Mouse (Mus musculus): Measurements from ENCODE around the gene Gpr152. TPM values are rescaled to one million over a fixed set of nuclear protein-coding genes. Genes with fewer than 3 reads are reported as not detected.

Gpr152 gene
- polyA plus RNA-seq, 1 experiment: not detected

DNA sequence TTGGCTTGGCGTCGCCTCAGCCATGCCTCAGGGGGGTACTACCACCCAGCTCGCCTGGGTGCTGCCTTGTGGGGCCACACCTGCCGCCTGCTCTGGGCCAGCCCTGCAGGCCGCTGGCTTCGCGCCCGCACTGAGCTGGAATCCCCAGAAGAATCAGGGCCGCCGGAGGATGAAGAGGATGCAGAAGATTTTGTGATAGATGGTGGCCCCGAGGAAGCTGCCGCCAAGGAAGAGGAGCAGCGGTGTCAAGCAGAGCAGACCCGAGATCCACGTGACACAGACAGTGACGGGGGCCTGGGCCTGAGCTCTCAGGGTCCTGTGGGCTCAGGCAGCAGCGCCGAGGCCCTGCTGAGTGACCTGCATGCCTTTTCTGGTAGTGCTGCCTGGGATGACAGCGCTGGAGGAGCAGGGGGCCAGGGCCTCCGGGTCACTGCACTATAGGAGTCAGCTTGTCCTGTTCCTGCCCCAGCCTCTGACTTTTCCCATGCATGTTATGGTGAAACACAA lies 16.5 kb downstream of the Gpr152 start:
- H3K27ac ChIP-seq (ENCODE audit: insufficient read depth, low read length): no peak overlapping the region
- TF ChIP-seq CTCF (IDR thresholded peaks at IDR 0.05; ENCODE audit: low read depth, low read length) (no peak), POLR2A (IDR thresholded peaks at IDR 0.05; ENCODE audit: insufficient read depth, low read length) (no peak), EP300 (IDR thresholded peaks at IDR 0.05; ENCODE audit: insufficient read depth, low read depth, low read length) (no peak)
- peak overlapping the region; percentile 19 for H3K4me3 ChIP-seq (ENCODE audit: low read depth, low read length)
- no peaks in the 10 kb centered on the region for H3K27me3 ChIP-seq (ENCODE audit: control insufficient read depth, insufficient read depth, low read length, poor library complexity, severe bottlenecking)
- H3K4me1 ChIP-seq (ENCODE audit: control insufficient read depth, insufficient read depth, low read length): no peaks in the 10 kb centered on the region
- 0 out of 2 replicates have a peak overlapping the region, but pooled peaks have one; percentile 12 for H3K9ac ChIP-seq (ENCODE audit: low read depth, poor library complexity, severe bottlenecking)
- no peaks in the 10 kb centered on the region for H3K36me3 ChIP-seq (ENCODE audit: control insufficient read depth, insufficient read depth, low read length, poor library complexity, severe bottlenecking)
- no peaks in the 10 kb centered on the region for H3K9me3 ChIP-seq (replicated peaks; ENCODE audit: control insufficient read depth, insufficient read depth, low read length, poor library complexity, severe bottlenecking)

- H3K9me3 ChIP-seq (replicated peaks; ENCODE audit: control insufficient read depth, insufficient read depth, low read length, poor library complexity, severe bottlenecking): no peaks in the 10 kb centered on the region
- H3K4me1 ChIP-seq (ENCODE audit: control insufficient read depth, insufficient read depth, low read length): no peaks in the 10 kb centered on the region
- no peaks in the 10 kb centered on the region for H3K36me3 ChIP-seq (ENCODE audit: control insufficient read depth, insufficient read depth, low read length, poor library complexity, severe bottlenecking)
- H3K27me3 ChIP-seq (ENCODE audit: control insufficient read depth, insufficient read depth, low read length, poor library complexity, severe bottlenecking): no peaks in the 10 kb centered on the region
- no peak overlapping the region for H3K4me3 ChIP-seq (ENCODE audit: low read depth, low read length)
- TF ChIP-seq POLR2A (IDR thresholded peaks at IDR 0.05; ENCODE audit: insufficient read depth, low read length): no peak
- TF ChIP-seq CTCF (IDR thresholded peaks at IDR 0.05; ENCODE audit: low read depth, low read length): no peak
- no peak for TF ChIP-seq EP300 (IDR thresholded peaks at IDR 0.05; ENCODE audit: insufficient read depth, low read depth, low read length)
- no peak overlapping the region for H3K9ac ChIP-seq (ENCODE audit: low read depth, poor library complexity, severe bottlenecking)
- H3K27ac ChIP-seq (ENCODE audit: insufficient read depth, low read length): no peak overlapping the region
Measured at GRCm38 (mm10) chr19:4156771-4157170, 17.2 kb downstream of the Gpr152 start.

DNA sequence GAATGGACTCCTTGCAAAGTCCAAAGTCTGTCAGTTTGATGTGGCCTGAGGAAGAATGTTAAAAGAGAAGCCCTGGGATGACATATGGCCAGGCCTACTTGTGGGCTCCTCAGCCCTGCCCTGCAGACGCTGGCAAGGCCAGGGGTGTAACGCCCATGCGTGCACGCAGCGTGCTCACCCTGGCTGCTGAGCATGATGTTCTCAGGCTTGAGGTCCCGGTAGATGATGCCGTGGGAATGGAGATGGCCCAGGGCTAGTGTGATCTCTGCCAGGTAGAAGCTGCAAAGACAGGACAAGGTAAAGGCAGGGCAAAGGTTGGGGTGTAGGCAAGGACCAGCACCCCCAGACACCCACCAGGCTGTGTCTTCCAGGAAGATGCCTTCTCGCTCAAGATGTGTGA lies 19.5 kb downstream of the Gpr152 start:
- Histone ChIP-seq H3K4me3 (ENCODE audit: low read depth, low read length) (no peak overlapping the region), H3K36me3 (ENCODE audit: control insufficient read depth, insufficient read depth, low read length, poor library complexity, severe bottlenecking) (no peaks in the 10 kb centered on the region), H3K27ac (ENCODE audit: insufficient read depth, low read length) (no peak overlapping the region), H3K9ac (ENCODE audit: low read depth, poor library complexity, severe bottlenecking) (no peak overlapping the region), H3K4me1 (ENCODE audit: control insufficient read depth, insufficient read depth, low read length) (no peaks in the 10 kb centered on the region), H3K27me3 (ENCODE audit: control insufficient read depth, insufficient read depth, low read length, poor library complexity, severe bottlenecking) (no peaks in the 10 kb centered on the region), H3K9me3 (replicated peaks; ENCODE audit: control insufficient read depth, insufficient read depth, low read length, poor library complexity, severe bottlenecking) (no peaks in the 10 kb centered on the region)
- no peak for TF ChIP-seq CTCF (IDR thresholded peaks at IDR 0.05; ENCODE audit: low read depth, low read length)
- no peak for TF ChIP-seq POLR2A (IDR thresholded peaks at IDR 0.05; ENCODE audit: insufficient read depth, low read length)
- TF ChIP-seq EP300 (IDR thresholded peaks at IDR 0.05; ENCODE audit: insufficient read depth, low read depth, low read length): no peak

GRCm38 (mm10) chr19:4162646-4163542 lies 23.3 kb downstream of the Gpr152 start, which contains the start of gene Rps6kb2:
Gene Rps6kb2 (minus strand): TSS chr19:4163354.
- no peaks in the 10 kb centered on the region for H3K36me3 ChIP-seq (ENCODE audit: control insufficient read depth, insufficient read depth, low read length, poor library complexity, severe bottlenecking)
- peak within 1 kb of the TSS; percentile 81 for H3K4me3 ChIP-seq (ENCODE audit: low read depth, low read length)
- H3K27me3 ChIP-seq (ENCODE audit: control insufficient read depth, insufficient read depth, low read length, poor library complexity, severe bottlenecking): no peaks in the 10 kb centered on the region
- H3K27ac ChIP-seq (ENCODE audit: insufficient read depth, low read length): no peak within 1 kb of the TSS
- no peaks in the 10 kb centered on the region for H3K9me3 ChIP-seq (replicated peaks; ENCODE audit: control insufficient read depth, insufficient read depth, low read length, poor library complexity, severe bottlenecking)
- peak within 1 kb of the TSS; percentile 79 for H3K9ac ChIP-seq (ENCODE audit: low read depth, poor library complexity, severe bottlenecking)
- TF ChIP-seq CTCF (IDR thresholded peaks at IDR 0.05; ENCODE audit: low read depth, low read length): no peak
- no peak for TF ChIP-seq POLR2A (IDR thresholded peaks at IDR 0.05; ENCODE audit: insufficient read depth, low read length)
- TF ChIP-seq EP300 (IDR thresholded peaks at IDR 0.05; ENCODE audit: insufficient read depth, low read depth, low read length): no peak
- no peaks in the 10 kb centered on the region for H3K4me1 ChIP-seq (ENCODE audit: control insufficient read depth, insufficient read depth, low read length)

GRCm38 (mm10) chr19:4163543-4163887 lies 23.9 kb downstream of the Gpr152 start:
- no peak overlapping the region for H3K27ac ChIP-seq (ENCODE audit: insufficient read depth, low read length)

DNA sequence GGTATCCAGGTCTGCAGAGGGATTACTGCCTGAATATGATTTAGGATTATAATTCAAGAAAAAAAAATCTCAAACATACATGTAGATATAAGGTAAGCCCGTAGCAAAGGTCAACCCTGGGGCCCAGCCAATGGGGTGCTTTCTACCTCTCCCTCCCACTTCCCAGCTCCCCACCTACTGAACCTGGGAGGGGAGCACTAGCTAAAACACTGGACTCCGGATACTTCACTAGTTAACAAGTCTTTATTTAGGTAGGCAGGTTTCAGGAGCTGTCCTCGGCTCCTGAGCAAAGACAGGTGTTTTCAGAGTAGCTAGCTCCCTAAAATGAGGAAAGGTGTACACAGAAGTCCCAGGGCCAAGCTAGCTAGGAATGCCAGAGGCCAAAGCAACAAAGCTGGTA lies 24.5 kb downstream of the Gpr152 start:
- Histone ChIP-seq H3K4me3 (ENCODE audit: low read depth, low read length) (no peak overlapping the region), H3K36me3 (ENCODE audit: control insufficient read depth, insufficient read depth, low read length, poor library complexity, severe bottlenecking) (no peaks in the 10 kb centered on the region), H3K27ac (ENCODE audit: insufficient read depth, low read length) (no peak overlapping the region), H3K9me3 (replicated peaks; ENCODE audit: control insufficient read depth, insufficient read depth, low read length, poor library complexity, severe bottlenecking) (no peaks in the 10 kb centered on the region), H3K9ac (ENCODE audit: low read depth, poor library complexity, severe bottlenecking) (no peak overlapping the region), H3K27me3 (ENCODE audit: control insufficient read depth, insufficient read depth, low read length, poor library complexity, severe bottlenecking) (no peaks in the 10 kb centered on the region), H3K4me1 (ENCODE audit: control insufficient read depth, insufficient read depth, low read length) (no peaks in the 10 kb centered on the region)
- TF ChIP-seq POLR2A (IDR thresholded peaks at IDR 0.05; ENCODE audit: insufficient read depth, low read length): no peak

More at GRCm38 (mm10) chr19:4163543-4163887, 23.9 kb downstream of the Gpr152 start:
- Histone ChIP-seq H3K4me1 (ENCODE audit: control insufficient read depth, insufficient read depth, low read length) (no peaks in the 10 kb centered on the region), H3K9ac (ENCODE audit: low read depth, poor library complexity, severe bottlenecking) (no peak overlapping the region; the same call in 1 of the 2 replicates), H3K27me3 (ENCODE audit: control insufficient read depth, insufficient read depth, low read length, poor library complexity, severe bottlenecking) (no peaks in the 10 kb centered on the region), H3K9me3 (replicated peaks; ENCODE audit: control insufficient read depth, insufficient read depth, low read length, poor library complexity, severe bottlenecking) (no peaks in the 10 kb centered on the region), H3K4me3 (ENCODE audit: low read depth, low read length) (peak overlapping the region; percentile 63), H3K36me3 (ENCODE audit: control insufficient read depth, insufficient read depth, low read length, poor library complexity, severe bottlenecking) (no peaks in the 10 kb centered on the region)
- TF ChIP-seq CTCF (IDR thresholded peaks at IDR 0.05; ENCODE audit: low read depth, low read length) (no peak), EP300 (IDR thresholded peaks at IDR 0.05; ENCODE audit: insufficient read depth, low read depth, low read length) (no peak), POLR2A (IDR thresholded peaks at IDR 0.05; ENCODE audit: insufficient read depth, low read length) (no peak)

Measured in ES-Bruce4 (cell line).